Mouse (Mus musculus) megakaryocyte, embryonic 14.5 days (primary cell): ENCODE measurements at regions not wholly inside any gene's neighbourhood (a gene's known extent, or its start where the extent isn't known, plus 50 kb on each side); places are given as distances from the start of the nearest gene placed in this dataset.

Experiments used
- FLI1 ChIP-seq: IDR thresholded peaks from 2 replicates; pipeline ENCODE4 v1.6.1; 2012; ENCODE audit warnings: low read length, inconsistent platforms, mixed read lengths
- GATA1 ChIP-seq: IDR thresholded peaks from 3 replicates; pipeline ENCODE4 v1.6.1; 2012; ENCODE audit warnings: mixed read lengths, low read length, inconsistent platforms, borderline replicate concordance

DNA sequence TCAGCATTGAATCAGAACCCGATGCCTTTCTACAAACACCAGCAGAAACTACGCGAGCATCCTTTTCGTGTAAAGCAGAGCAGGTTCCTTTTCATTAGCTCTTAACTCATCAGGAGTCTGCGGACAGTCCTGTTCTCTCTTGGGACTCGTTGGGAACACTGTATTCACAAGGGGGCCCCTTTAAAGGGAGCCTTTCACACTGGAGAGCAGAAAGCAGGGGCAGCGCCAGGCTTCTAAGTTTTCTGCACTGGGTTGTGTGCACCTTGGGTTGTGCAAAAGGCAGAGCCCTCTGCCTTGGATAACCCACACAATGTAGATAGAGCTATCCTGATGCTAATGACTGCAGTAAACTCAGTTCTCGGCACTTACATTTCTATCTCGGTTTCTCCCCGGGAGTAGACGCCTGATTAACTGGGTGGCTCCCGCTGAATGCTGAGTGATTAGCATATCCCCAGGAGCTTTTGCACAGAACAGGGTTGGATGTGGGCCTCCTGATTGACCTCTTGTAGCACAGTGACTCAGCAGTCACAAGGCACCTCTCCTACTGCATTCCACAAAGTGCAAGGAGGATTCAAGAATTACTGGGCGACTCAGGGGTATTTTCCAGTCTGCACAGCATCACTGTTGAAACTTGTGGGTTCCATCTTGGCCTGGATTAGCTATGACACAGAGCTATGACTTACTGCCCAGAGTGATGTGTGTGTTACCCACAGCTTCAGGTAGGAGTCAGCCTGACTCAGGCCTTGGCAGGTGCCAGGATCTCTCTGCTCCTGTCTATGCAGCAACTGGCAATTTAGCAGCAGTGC, 209.8 kb upstream of the Igfbp3 start:
- no peak for TF ChIP-seq GATA1
- no peak for TF ChIP-seq FLI1
